ENCODE assay signal across 8 mouse cellular contexts in the genomic region with DNA sequence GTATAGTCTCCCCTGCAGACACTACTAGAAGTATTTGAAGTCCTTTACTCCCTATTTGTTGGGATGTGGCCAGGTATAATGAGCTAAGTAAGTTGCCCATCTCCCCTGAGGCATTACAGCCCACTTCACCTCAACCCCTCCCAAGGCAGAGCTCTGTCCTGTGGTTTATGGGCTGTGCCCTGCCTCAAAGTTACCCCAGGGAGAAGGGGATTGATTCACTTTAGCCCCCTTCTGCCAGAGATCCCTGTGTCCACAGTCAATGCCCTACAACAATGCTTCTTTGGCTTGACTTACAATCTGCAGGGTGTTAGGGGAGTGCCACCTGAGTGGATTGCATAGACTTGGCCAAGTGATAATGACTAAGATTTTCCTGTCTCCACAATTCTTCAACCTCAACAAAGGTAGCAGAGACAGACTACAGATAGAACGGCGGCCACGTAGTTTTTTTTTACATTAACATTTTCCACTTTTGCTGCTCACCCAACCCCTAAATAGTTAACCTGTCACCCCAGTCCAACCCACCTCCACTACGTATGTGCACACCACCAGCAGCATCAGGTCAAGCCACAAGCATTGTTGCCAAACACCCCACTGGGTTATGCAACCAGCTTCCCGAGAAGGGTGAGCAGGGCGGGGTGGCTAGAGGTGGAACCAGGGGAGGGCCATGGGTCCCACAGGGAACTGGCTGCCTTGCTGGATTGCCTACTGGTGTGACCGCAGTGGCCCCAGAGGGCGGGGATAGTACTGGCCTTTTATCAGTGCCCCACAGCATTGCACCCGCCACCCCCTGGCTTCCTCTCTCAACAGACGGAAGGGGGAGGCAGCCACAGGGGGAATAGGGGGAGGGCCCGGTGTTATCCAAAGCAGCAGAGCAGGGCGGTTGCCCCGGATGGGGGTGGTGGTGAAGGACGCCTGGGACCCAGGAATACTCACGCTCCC. TPM values are rescaled to one million over a fixed set of nuclear protein-coding genes. Genes with fewer than 3 reads are reported as not detected.
A peak's percentile ranks its signal among the peaks of the same experiment; 100 is the strongest.
DNase-seq lines count a peak whose midpoint lies in the region; ATAC-seq and TF ChIP-seq lines count a peak whose summit lies in the region.

Nfe2 (minus strand) TSS at position 614 of the 939 bp plus-strand sequence.

- no peaks in the 10 kb centered on the region for H3K9me3 ChIP-seq in E14TG2a.4 (ENCODE audit: low read length)
- no peaks in the 10 kb centered on the region for H3K9me3 ChIP-seq in liver, embryonic 16.5 days (replicated peaks; ENCODE audit: control insufficient read depth, low read length)
- no peaks in the 10 kb centered on the region for H3K9me3 ChIP-seq in neural tube, embryonic 14.5 days (ENCODE audit: control insufficient read depth, low read length)

- no peaks in the 10 kb centered on the region for H3K36me3 ChIP-seq in E14TG2a.4 (ENCODE audit: insufficient read depth, low read length)
- no peaks in the 10 kb centered on the region for H3K36me3 ChIP-seq in liver, embryonic 16.5 days (ENCODE audit: control insufficient read depth, insufficient read depth)
- no peaks in the 10 kb centered on the region for H3K36me3 ChIP-seq in neural tube, embryonic 14.5 days (ENCODE audit: control insufficient read depth, insufficient read depth, low read length)

- WGBS in liver, embryonic 16.5 days (ENCODE audit: insufficient replicate concordance), result under 1% methylated on average over 15 of the region's 15 CpGs
- 17% methylated on average over 15 of the region's 15 CpGs for WGBS in neural tube, embryonic 14.5 days

- peaks cover 22% of the 10 kb centered on the region for H3K27me3 ChIP-seq in E14TG2a.4 (ENCODE audit: insufficient read depth, low read length)
- H3K27me3 ChIP-seq in liver, embryonic 16.5 days (ENCODE audit: control insufficient read depth, insufficient read depth, low read depth, low read length), result no peaks in the 10 kb centered on the region
- H3K27me3 ChIP-seq in neural tube, embryonic 14.5 days (ENCODE audit: control insufficient read depth, insufficient read depth, low read length), result no peaks in the 10 kb centered on the region

- TF ChIP-seq CTCF in E14TG2a.4 (conservative IDR thresholded peaks at IDR 0.05; ENCODE audit: low read length), result no peak

- H3K9ac ChIP-seq in liver, embryonic 16.5 days (ENCODE audit: low read depth, low read length), result peak within 1 kb of the TSS; percentile 90
- no peak within 1 kb of the TSS for H3K9ac ChIP-seq in neural tube, embryonic 14.5 days (replicated peaks; ENCODE audit: low read depth, low read length)

- H3K4me2 ChIP-seq in liver, embryonic 16.5 days (ENCODE audit: low read depth, low read length), result peak within 1 kb of the TSS; percentile 90
- H3K4me2 ChIP-seq in neural tube, embryonic 14.5 days (ENCODE audit: low read depth, low read length), result peak within 1 kb of the TSS; percentile 1; the same call in 1 of the 2 replicates

- H3K4me1 ChIP-seq in E14TG2a.4 (replicated peaks; ENCODE audit: low read depth, low read length), result peaks cover 41% of the 10 kb centered on the region
- H3K4me1 ChIP-seq in liver, embryonic 16.5 days (ENCODE audit: control insufficient read depth, low read depth, low read length), result peaks cover 43% of the 10 kb centered on the region
- H3K4me1 ChIP-seq in neural tube, embryonic 14.5 days (ENCODE audit: control insufficient read depth, insufficient read depth, low read length), result peaks cover 7% of the 10 kb centered on the region

- H3K4me3 ChIP-seq in E14TG2a.4 (replicated peaks; ENCODE audit: low read length), result peak within 1 kb of the TSS; percentile 71
- peak within 1 kb of the TSS; percentile 76 for H3K4me3 ChIP-seq in liver, embryonic 16.5 days (ENCODE audit: low read depth, low read length)
- no peak within 1 kb of the TSS for H3K4me3 ChIP-seq in neural tube, embryonic 14.5 days (ENCODE audit: low read depth, low read length)

- peak; percentile 88 for DNase-seq in adrenal gland, postnatal 14 days
- DNase-seq in gastrocnemius, postnatal 25 days, result peak; percentile 56
- DNase-seq in urinary bladder, postnatal 36 days (ENCODE audit: low spot score in 2 of 2), result peak; percentile 61 to 85
- DNase-seq in cerebellum, adult 8-10 months, result no peak

- H3K27ac ChIP-seq in liver, embryonic 16.5 days (ENCODE audit: low read length), result peak within 1 kb of the TSS; percentile 99
- H3K27ac ChIP-seq in neural tube, embryonic 14.5 days (ENCODE audit: low read depth, low read length), result no peak within 1 kb of the TSS

- peak; percentile 84 for ATAC-seq in inflammation-experienced regulatory T-cells, adult 6 months
- ATAC-seq in liver, embryonic 16.5 days (ENCODE audit: low read depth), result peak; percentile 93
- ATAC-seq in neural tube, embryonic 14.5 days (ENCODE audit: low read depth), result peak; percentile 11; the same call in 1 of the 2 replicates

RNA-seq across cellular contexts. Expression of gene Nfe2, which starts in this region (rescaled TPM):
- 1.0 and 4.7 TPM in 2 replicates for total RNA-seq in adrenal gland, postnatal 14 days (2021)
- not detected for total RNA-seq in gastrocnemius, postnatal 25 days (2021)
- polyA plus RNA-seq in inflammation-experienced regulatory T-cells, adult 6 months (2017; shearing (Covaris generic)), result 1 to 10 TPM in 2 of 3 experiments, under 1 TPM in 1; 0.96 to 1.3 (median 1.1) TPM
- polyA plus RNA-seq in liver, embryonic 16.5 days (2015; fragmentation: Nextera tagmentation; extraction: Ambion mirVana), result 202 and 220 TPM in 2 replicates
- 1.9 and 2.0 TPM in 2 replicates for polyA plus RNA-seq in neural tube, embryonic 14.5 days (2014; fragmentation: Nextera tagmentation; extraction: Ambion mirVana)

Comparison
In these comparisons a context has a peak if more than half of its experiments do, and no peak if none do; other contexts are left out.
1. RNA of gene Nfe2 (polyA plus RNA-seq): 202 to 220 TPM in liver, embryonic 16.5 days; 1.9 to 2.0 TPM in neural tube, embryonic 14.5 days and 0.96 to 1.3 TPM in inflammation-experienced regulatory T-cells, adult 6 months; every median in the first group is over 10 times any median in the second.
2. Peak in DNase-seq in gastrocnemius, postnatal 25 days; RNA of the gene not detected or under 1 TPM.
3. ATAC-seq: peak in every context shown above with its lines; median percentile 93 in liver, embryonic 16.5 days; 84 in inflammation-experienced regulatory T-cells, adult 6 months; 11 in neural tube, embryonic 14.5 days.